Mouse (Mus musculus) neural tube, embryonic 15.5 days (tissue): ENCODE data around the gene Gm14214. TPM values are rescaled to one million over a fixed set of nuclear protein-coding genes. Genes with fewer than 3 reads are reported as not detected.

Experiments
- ATAC-seq: fragments of 200-750 bp; cut with Nextera tagmentation; 2 replicates; pipeline ENCODE4 v1.8.0; 2017; ENCODE audit warnings: mild to moderate bottlenecking, moderate TSS enrichment, moderate library complexity; ENCODE audit not compliant: low FRiP score
- H3K27ac ChIP-seq: fragments of 300-500 bp; sonication (generic); replicated peaks from 2 replicates; pipeline ENCODE4 v1.5.1; 2015; ENCODE audit warnings: mild to moderate bottlenecking, inconsistent platforms
- H3K27me3 ChIP-seq: fragments of 300-500 bp; sonication (generic); replicated peaks from 2 replicates; pipeline ENCODE4 v1.6.1; 2015; ENCODE audit warnings: inconsistent platforms
- H3K36me3 ChIP-seq: fragments of 300-500 bp; sonication (generic); 2 replicates; pipeline ENCODE4 v1.6.1; 2015; ENCODE audit warnings: inconsistent platforms
- H3K4me1 ChIP-seq: fragments of 300-500 bp; sonication (generic); 2 replicates; pipeline ENCODE4 v1.6.1; 2015; ENCODE audit warnings: inconsistent platforms
- H3K4me2 ChIP-seq: fragments of 300-500 bp; sonication (generic); 2 replicates; pipeline ENCODE4 v1.6.1; 2015; ENCODE audit warnings: inconsistent platforms, mild to moderate bottlenecking, moderate library complexity
- H3K4me3 ChIP-seq: fragments of 300-500 bp; sonication (generic); replicated peaks from 2 replicates; pipeline ENCODE4 v1.5.1; 2015; ENCODE audit warnings: mild to moderate bottlenecking, inconsistent platforms
- H3K9ac ChIP-seq: fragments of 300-500 bp; sonication (generic); replicated peaks from 2 replicates; pipeline ENCODE4 v1.6.1; 2015; ENCODE audit warnings: mild to moderate bottlenecking, inconsistent platforms
- H3K9me3 ChIP-seq: fragments of 300-500 bp; sonication (generic); replicated peaks from 2 replicates; pipeline ENCODE4 v1.6.1; 2016; ENCODE audit warnings: inconsistent platforms
- WGBS: fragments of 180-500 bp; shearing (Covaris S2); methylation state at CpG from one replicate; pipeline ENCODE4 v1.1.7; 2015; ENCODE audit warnings: mixed read lengths; 5-methylcytosine and 5-hydroxymethylcytosine counted together
- polyA plus RNA-seq: library from polyadenylated mRNA; unstranded; fragments of >200 nt; fragmentation: Nextera tagmentation; extraction: Ambion mirVana; gene quantifications from 2 replicates; pipeline ENCODE4 v1.2.1, GENCODE M21; 2015

The Gm14214 gene
- polyA plus RNA-seq, 1 experiment from 2014 or later, result not detected

GRCm38 (mm10) chr2:154748383-154748782 lies 21.4 kb downstream of the Gm14214 start:
- no peaks in the 10 kb centered on the region for H3K36me3 ChIP-seq
- H3K9ac ChIP-seq, result no peak overlapping the region
- no peak for ATAC-seq
- no peaks in the 10 kb centered on the region for H3K27me3 ChIP-seq
- no peak overlapping the region for H3K4me2 ChIP-seq
- H3K27ac ChIP-seq, result no peak overlapping the region; the same call in 1 of the 2 replicates
- no peaks in the 10 kb centered on the region for H3K9me3 ChIP-seq
- WGBS, result 86% methylated on average over 2 of the region's 2 CpGs
- peaks cover 18% of the 10 kb centered on the region for H3K4me1 ChIP-seq
- H3K4me3 ChIP-seq, result no peak overlapping the region

- H3K9ac ChIP-seq, result no peak overlapping the region
- H3K4me3 ChIP-seq, result no peak overlapping the region
- no peaks in the 10 kb centered on the region for H3K36me3 ChIP-seq
- H3K4me2 ChIP-seq, result no peak overlapping the region
- peaks cover 1% of the 10 kb centered on the region for H3K4me1 ChIP-seq
- ATAC-seq, result no peak
- 69% methylated on average over 4 of the region's 4 CpGs for WGBS
- H3K27me3 ChIP-seq, result no peaks in the 10 kb centered on the region
- H3K9me3 ChIP-seq, result no peaks in the 10 kb centered on the region
- H3K27ac ChIP-seq, result no peak overlapping the region
Measured at GRCm38 (mm10) chr2:154743915-154744314, 25.9 kb downstream of the Gm14214 start.

- no peak overlapping the region for H3K4me2 ChIP-seq
- no peaks in the 10 kb centered on the region for H3K36me3 ChIP-seq
- H3K9ac ChIP-seq, result no peak overlapping the region
- no peaks in the 10 kb centered on the region for H3K27me3 ChIP-seq
- no peak overlapping the region for H3K4me3 ChIP-seq
- WGBS, result 72% methylated on average over 10 of the region's 10 CpGs
- no peak for ATAC-seq
- no peak overlapping the region for H3K27ac ChIP-seq
- H3K4me1 ChIP-seq, result no peaks in the 10 kb centered on the region
- H3K9me3 ChIP-seq, result no peaks in the 10 kb centered on the region
Measured at GRCm38 (mm10) chr2:154742911-154743819, 26.7 kb downstream of the Gm14214 start.

- ATAC-seq, result no peak
- Histone ChIP-seq H3K4me2 (no peak overlapping the region), H3K9ac (no peak overlapping the region), H3K27me3 (no peaks in the 10 kb centered on the region), H3K27ac (no peak overlapping the region), H3K9me3 (no peaks in the 10 kb centered on the region), H3K4me1 (peaks cover 12% of the 10 kb centered on the region), H3K4me3 (no peak overlapping the region), H3K36me3 (no peaks in the 10 kb centered on the region)
- WGBS, result 92% methylated on average over 5 of the region's 5 CpGs
Measured at GRCm38 (mm10) chr2:154738621-154739020, 31.2 kb downstream of the Gm14214 start.

GRCm38 (mm10) chr2:154735986-154736385 lies 33.8 kb downstream of the Gm14214 start:
- no peak overlapping the region for H3K4me2 ChIP-seq
- WGBS, result 85% methylated on average over 7 of the region's 7 CpGs
- ATAC-seq, result no peak
- H3K9ac ChIP-seq, result no peak overlapping the region
- H3K4me1 ChIP-seq, result peaks cover 14% of the 10 kb centered on the region
- H3K36me3 ChIP-seq, result no peaks in the 10 kb centered on the region
- H3K9me3 ChIP-seq, result no peaks in the 10 kb centered on the region
- no peak overlapping the region for H3K27ac ChIP-seq
- no peak overlapping the region for H3K4me3 ChIP-seq
- no peaks in the 10 kb centered on the region for H3K27me3 ChIP-seq

GRCm38 (mm10) chr2:154735416-154735815 lies 34.4 kb downstream of the Gm14214 start:
- no peak overlapping the region for H3K4me3 ChIP-seq
- WGBS, result 37% methylated on average over 7 of the region's 7 CpGs

GRCm38 (mm10) chr2:154734977-154735376 lies 34.9 kb downstream of the Gm14214 start:
- Histone ChIP-seq H3K27me3 (no peaks in the 10 kb centered on the region), H3K9ac (no peak overlapping the region), H3K27ac (no peak overlapping the region), H3K4me1 (peaks cover 14% of the 10 kb centered on the region), H3K9me3 (no peaks in the 10 kb centered on the region), H3K4me2 (no peak overlapping the region), H3K36me3 (no peaks in the 10 kb centered on the region), H3K4me3 (no peak overlapping the region)
- ATAC-seq, result no peak
- 41% methylated on average over 9 of the region's 9 CpGs for WGBS

More at GRCm38 (mm10) chr2:154735416-154735815, 34.4 kb downstream of the Gm14214 start:
- no peaks in the 10 kb centered on the region for H3K36me3 ChIP-seq
- peaks cover 14% of the 10 kb centered on the region for H3K4me1 ChIP-seq
- H3K27me3 ChIP-seq, result no peaks in the 10 kb centered on the region
- H3K27ac ChIP-seq, result no peak overlapping the region
- H3K9ac ChIP-seq, result no peak overlapping the region
- no peak for ATAC-seq
- no peak overlapping the region for H3K4me2 ChIP-seq
- no peaks in the 10 kb centered on the region for H3K9me3 ChIP-seq

- ATAC-seq, result no peak
- no peak overlapping the region for H3K4me2 ChIP-seq
- H3K27me3 ChIP-seq, result no peaks in the 10 kb centered on the region
- H3K36me3 ChIP-seq, result no peaks in the 10 kb centered on the region
- WGBS, result 77% methylated on average over 9 of the region's 9 CpGs
- no peak overlapping the region for H3K27ac ChIP-seq
- H3K4me3 ChIP-seq, result no peak overlapping the region
- H3K4me1 ChIP-seq, result peaks cover 14% of the 10 kb centered on the region
- no peak overlapping the region for H3K9ac ChIP-seq
- no peaks in the 10 kb centered on the region for H3K9me3 ChIP-seq
Measured at GRCm38 (mm10) chr2:154732503-154733141, 37.2 kb downstream of the Gm14214 start.

- WGBS, result 77% methylated on average over 2 of the region's 2 CpGs
- Histone ChIP-seq H3K9me3 (no peaks in the 10 kb centered on the region), H3K27ac (no peak overlapping the region), H3K4me2 (no peak overlapping the region), H3K9ac (no peak overlapping the region), H3K4me1 (peaks cover 14% of the 10 kb centered on the region), H3K36me3 (no peaks in the 10 kb centered on the region), H3K27me3 (no peaks in the 10 kb centered on the region), H3K4me3 (no peak overlapping the region)
- ATAC-seq, result no peak
Measured at GRCm38 (mm10) chr2:154731916-154732315, 37.9 kb downstream of the Gm14214 start.

GRCm38 (mm10) chr2:154730841-154731240 lies 39.0 kb downstream of the Gm14214 start:
- Histone ChIP-seq H3K36me3 (no peaks in the 10 kb centered on the region), H3K4me3 (no peak overlapping the region), H3K4me2 (no peak overlapping the region), H3K27ac (no peak overlapping the region), H3K4me1 (peaks cover 14% of the 10 kb centered on the region), H3K9me3 (no peaks in the 10 kb centered on the region), H3K9ac (no peak overlapping the region), H3K27me3 (no peaks in the 10 kb centered on the region)
- ATAC-seq, result no peak
- 73% methylated on average over 3 of the region's 3 CpGs for WGBS

GRCm38 (mm10) chr2:154729737-154730136 lies 40.1 kb downstream of the Gm14214 start:
- Histone ChIP-seq H3K4me1 (peaks cover 10% of the 10 kb centered on the region), H3K9me3 (no peaks in the 10 kb centered on the region), H3K27ac (no peak overlapping the region), H3K27me3 (no peaks in the 10 kb centered on the region), H3K36me3 (no peaks in the 10 kb centered on the region), H3K9ac (no peak overlapping the region), H3K4me3 (no peak overlapping the region), H3K4me2 (no peak overlapping the region)
- no peak for ATAC-seq
- 50% methylated on average over 3 of the region's 3 CpGs for WGBS

GRCm38 (mm10) chr2:154723473-154723872 lies 46.4 kb downstream of the Gm14214 start:
- no peaks in the 10 kb centered on the region for H3K9me3 ChIP-seq
- no peak overlapping the region for H3K9ac ChIP-seq
- WGBS, result 71% methylated on average over 4 of the region's 4 CpGs
- no peaks in the 10 kb centered on the region for H3K27me3 ChIP-seq
- ATAC-seq, result no peak
- no peak overlapping the region for H3K27ac ChIP-seq
- no peaks in the 10 kb centered on the region for H3K36me3 ChIP-seq
- peaks cover 4% of the 10 kb centered on the region; the same call in 1 of the 2 replicates for H3K4me1 ChIP-seq
- no peak overlapping the region for H3K4me2 ChIP-seq
- H3K4me3 ChIP-seq, result no peak overlapping the region
